Mouse (Mus musculus): ENCODE measurements around the gene Tbc1d22a. TPM values are rescaled to one million over a fixed set of nuclear protein-coding genes. Genes with fewer than 3 reads are reported as not detected.

The Tbc1d22a gene
- total RNA-seq, 1 experiment: 19.2 TPM

DNA sequence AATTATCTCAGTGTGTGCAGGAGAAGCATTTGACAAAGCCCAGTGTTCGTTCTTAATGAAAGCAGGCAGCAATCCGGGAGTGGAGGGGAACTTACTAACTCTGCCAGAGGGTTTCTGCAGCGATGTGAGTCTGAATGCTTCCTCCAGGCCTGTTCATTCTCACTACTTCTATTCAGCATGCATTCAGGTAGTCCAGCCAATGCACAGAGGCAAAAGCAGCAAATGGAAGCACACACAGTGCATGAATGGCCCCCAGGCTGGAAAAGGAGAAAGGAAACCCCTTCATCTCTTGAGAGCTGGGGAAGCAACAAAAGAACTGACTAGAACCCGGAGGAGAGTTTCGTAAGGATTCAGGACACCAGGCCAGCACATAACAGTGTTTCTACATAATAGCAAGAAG lies 169.0 kb downstream of the Tbc1d22a start:
- no peak for DNase-seq (ENCODE audit: low read depth, low spot score)
- peaks cover 0 to 2% of the 10 kb centered on the region in 2 experiments; a peak in 1 of 4 replicates for H3K4me1 ChIP-seq (ENCODE audit: control insufficient read depth in 2 of 2, insufficient read depth in 2 of 2, low read length in 2 of 2, poor library complexity in 1 of 2)
- in situ Hi-C loops (cut with MboI; ENCODE audit: low sequenced_read_pairs in 2 of 2, unreplicated experiment in 2 of 2): no loop called here
- no peak for TF ChIP-seq MAFK (IDR thresholded peaks at IDR 0.05; ENCODE audit: insufficient read depth, low read depth, low read length)
- TF ChIP-seq CHD2 (IDR thresholded peaks at IDR 0.05; ENCODE audit: low read depth, low read length): no peak
- H3K9me3 ChIP-seq (ENCODE audit: control insufficient read depth, insufficient read depth, low read depth, low read length): no peaks in the 10 kb centered on the region
- no peak overlapping the region for H3K27ac ChIP-seq (ENCODE audit: insufficient read depth, low read depth, low read length, poor library complexity, severe bottlenecking)
- H3K9ac ChIP-seq (ENCODE audit: insufficient read depth, low read depth, low read length, poor library complexity, severe bottlenecking): no peak overlapping the region
- no peak overlapping the region for H3K4me3 ChIP-seq (ENCODE audit: insufficient read depth in 1 of 2, low read depth in 1 of 2, low read length in 2 of 2, poor library complexity in 1 of 2, severe bottlenecking in 1 of 2)
- H3K36me3 ChIP-seq (ENCODE audit: control insufficient read depth, insufficient read depth, low read length, poor library complexity, severe bottlenecking): 0 out of 2 replicates have a peak, but pooled peaks cover 2% of the 10 kb centered on the region

GRCm38 (mm10) chr15:86385436-86385835 lies 171.2 kb downstream of the Tbc1d22a start:
- in situ Hi-C loops (cut with MboI; ENCODE audit: low sequenced_read_pairs in 2 of 2, unreplicated experiment in 2 of 2): no loop called here
- no peak for DNase-seq (ENCODE audit: low read depth, low spot score)
- Histone ChIP-seq H3K9ac (ENCODE audit: insufficient read depth, low read depth, low read length, poor library complexity, severe bottlenecking) (no peak overlapping the region), H3K9me3 (ENCODE audit: control insufficient read depth, insufficient read depth, low read depth, low read length) (no peaks in the 10 kb centered on the region), H3K27ac (ENCODE audit: insufficient read depth, low read depth, low read length, poor library complexity, severe bottlenecking) (no peak overlapping the region), H3K4me3 (ENCODE audit: insufficient read depth in 1 of 2, low read depth in 1 of 2, low read length in 2 of 2, poor library complexity in 1 of 2, severe bottlenecking in 1 of 2) (no peak overlapping the region), H3K36me3 (ENCODE audit: control insufficient read depth, insufficient read depth, low read length, poor library complexity, severe bottlenecking) (0 out of 2 replicates have a peak, but pooled peaks cover under 1% of the 10 kb centered on the region), H3K4me1 (ENCODE audit: control insufficient read depth in 2 of 2, insufficient read depth in 2 of 2, low read length in 2 of 2, poor library complexity in 1 of 2) (peaks cover 0 to 1% of the 10 kb centered on the region in 2 experiments; a peak in 1 of 4 replicates)
- TF ChIP-seq MAFK (IDR thresholded peaks at IDR 0.05; ENCODE audit: insufficient read depth, low read depth, low read length) (no peak), HCFC1 (IDR thresholded peaks at IDR 0.05; ENCODE audit: borderline replicate concordance, insufficient read depth, low read length) (no peak), ZC3H11A (IDR thresholded peaks at IDR 0.05; ENCODE audit: borderline replicate concordance, low read depth, low read length) (no peak), CHD2 (IDR thresholded peaks at IDR 0.05; ENCODE audit: low read depth, low read length) (no peak), ZNF384 (IDR thresholded peaks at IDR 0.05; ENCODE audit: low read depth, low read length) (no peak)

DNA sequence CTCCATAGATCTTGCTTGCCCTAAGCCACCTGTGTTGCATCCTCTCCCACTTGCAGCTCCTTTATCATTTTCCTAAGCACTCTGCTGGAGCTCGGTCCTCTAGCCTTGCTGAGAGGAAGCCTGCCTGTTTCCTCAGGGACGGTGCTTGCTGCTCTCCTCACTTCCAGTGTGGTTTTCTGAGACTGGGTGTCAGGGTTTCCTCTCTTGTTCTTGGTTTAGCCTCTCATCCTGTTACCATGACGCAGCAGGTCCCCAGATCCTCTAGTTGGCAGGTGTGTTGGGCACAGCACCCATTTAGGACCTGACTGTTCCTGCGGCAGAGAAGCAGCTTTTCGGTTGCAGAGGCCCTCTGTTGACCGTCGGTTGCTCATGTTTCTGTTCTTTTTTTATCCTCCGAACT lies 172.1 kb downstream of the Tbc1d22a start:
- H3K4me3 ChIP-seq (ENCODE audit: insufficient read depth in 1 of 2, low read depth in 1 of 2, low read length in 2 of 2, poor library complexity in 1 of 2, severe bottlenecking in 1 of 2): no peak overlapping the region
- no peaks in the 10 kb centered on the region for H3K4me1 ChIP-seq (ENCODE audit: control insufficient read depth in 2 of 2, insufficient read depth in 2 of 2, low read length in 2 of 2, poor library complexity in 1 of 2)
- no peak overlapping the region for H3K27ac ChIP-seq (ENCODE audit: insufficient read depth, low read depth, low read length, poor library complexity, severe bottlenecking)
- in situ Hi-C loops (cut with MboI; ENCODE audit: low sequenced_read_pairs in 2 of 2, unreplicated experiment in 2 of 2): no loop called here
- DNase-seq (ENCODE audit: low read depth, low spot score): no peak
- no peaks in the 10 kb centered on the region for H3K9me3 ChIP-seq (ENCODE audit: control insufficient read depth, insufficient read depth, low read depth, low read length)
- H3K9ac ChIP-seq (ENCODE audit: insufficient read depth, low read depth, low read length, poor library complexity, severe bottlenecking): no peak overlapping the region
- no peak for TF ChIP-seq CHD2 (IDR thresholded peaks at IDR 0.05; ENCODE audit: low read depth, low read length)
- TF ChIP-seq HCFC1 (IDR thresholded peaks at IDR 0.05; ENCODE audit: borderline replicate concordance, insufficient read depth, low read length): no peak
- no peak for TF ChIP-seq MAFK (IDR thresholded peaks at IDR 0.05; ENCODE audit: insufficient read depth, low read depth, low read length)
- no peak for TF ChIP-seq ZC3H11A (IDR thresholded peaks at IDR 0.05; ENCODE audit: borderline replicate concordance, low read depth, low read length)
- no peak for TF ChIP-seq ZNF384 (IDR thresholded peaks at IDR 0.05; ENCODE audit: low read depth, low read length)
- H3K36me3 ChIP-seq (ENCODE audit: control insufficient read depth, insufficient read depth, low read length, poor library complexity, severe bottlenecking): no peaks in the 10 kb centered on the region

DNA sequence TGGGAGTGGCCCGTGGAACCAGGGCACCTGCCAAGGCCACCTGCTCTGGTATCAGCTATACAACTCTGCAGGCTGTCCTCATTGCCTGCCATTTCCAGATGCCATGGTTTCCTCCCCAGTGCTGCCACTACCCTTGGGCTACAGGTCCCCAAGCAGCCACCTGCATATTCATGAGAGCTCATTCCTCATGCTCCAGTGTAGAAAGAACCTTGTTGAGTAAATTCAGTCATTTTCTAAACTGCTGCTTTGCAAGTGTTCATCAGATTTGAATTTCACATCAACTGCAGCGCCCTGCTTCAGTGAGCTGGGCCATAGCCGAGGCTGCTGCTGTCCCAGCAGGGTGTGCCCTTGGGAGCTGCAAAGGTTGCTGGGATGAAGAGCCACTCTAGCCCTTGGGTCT lies 174.3 kb downstream of the Tbc1d22a start:
- Histone ChIP-seq H3K4me3 (ENCODE audit: insufficient read depth in 1 of 2, low read depth in 1 of 2, low read length in 2 of 2, poor library complexity in 1 of 2, severe bottlenecking in 1 of 2) (no peak overlapping the region), H3K9ac (ENCODE audit: insufficient read depth, low read depth, low read length, poor library complexity, severe bottlenecking) (no peak overlapping the region), H3K36me3 (ENCODE audit: control insufficient read depth, insufficient read depth, low read length, poor library complexity, severe bottlenecking) (no peaks in the 10 kb centered on the region; the same call in 1 of the 2 replicates), H3K9me3 (ENCODE audit: control insufficient read depth, insufficient read depth, low read depth, low read length) (no peaks in the 10 kb centered on the region), H3K27ac (ENCODE audit: insufficient read depth, low read depth, low read length, poor library complexity, severe bottlenecking) (no peak overlapping the region), H3K4me1 (ENCODE audit: control insufficient read depth in 2 of 2, insufficient read depth in 2 of 2, low read length in 2 of 2, poor library complexity in 1 of 2) (no peaks in the 10 kb centered on the region)
- in situ Hi-C loops (cut with MboI; ENCODE audit: low sequenced_read_pairs in 2 of 2, unreplicated experiment in 2 of 2): no loop called here
- TF ChIP-seq HCFC1 (IDR thresholded peaks at IDR 0.05; ENCODE audit: borderline replicate concordance, insufficient read depth, low read length): no peak
- no peak for TF ChIP-seq ZNF384 (IDR thresholded peaks at IDR 0.05; ENCODE audit: low read depth, low read length)
- TF ChIP-seq CHD2 (IDR thresholded peaks at IDR 0.05; ENCODE audit: low read depth, low read length): no peak
- TF ChIP-seq ZC3H11A (IDR thresholded peaks at IDR 0.05; ENCODE audit: borderline replicate concordance, low read depth, low read length): no peak
- TF ChIP-seq MAFK (IDR thresholded peaks at IDR 0.05; ENCODE audit: insufficient read depth, low read depth, low read length): no peak
- no peak for DNase-seq (ENCODE audit: low read depth, low spot score)

- in situ Hi-C loops (cut with MboI; ENCODE audit: low sequenced_read_pairs in 2 of 2, unreplicated experiment in 2 of 2): no loop called here
- Histone ChIP-seq H3K9me3 (ENCODE audit: control insufficient read depth, insufficient read depth, low read depth, low read length) (no peaks in the 10 kb centered on the region), H3K4me1 (ENCODE audit: control insufficient read depth in 2 of 2, insufficient read depth in 2 of 2, low read length in 2 of 2, poor library complexity in 1 of 2) (no peaks in the 10 kb centered on the region), H3K9ac (ENCODE audit: insufficient read depth, low read depth, low read length, poor library complexity, severe bottlenecking) (no peak overlapping the region), H3K27ac (ENCODE audit: insufficient read depth, low read depth, low read length, poor library complexity, severe bottlenecking) (no peak overlapping the region), H3K36me3 (ENCODE audit: control insufficient read depth, insufficient read depth, low read length, poor library complexity, severe bottlenecking) (no peaks in the 10 kb centered on the region), H3K4me3 (ENCODE audit: insufficient read depth in 1 of 2, low read depth in 1 of 2, low read length in 2 of 2, poor library complexity in 1 of 2, severe bottlenecking in 1 of 2) (no peak overlapping the region)
- TF ChIP-seq CHD2 (IDR thresholded peaks at IDR 0.05; ENCODE audit: low read depth, low read length): no peak
- TF ChIP-seq ZNF384 (IDR thresholded peaks at IDR 0.05; ENCODE audit: low read depth, low read length): no peak
- TF ChIP-seq ZC3H11A (IDR thresholded peaks at IDR 0.05; ENCODE audit: borderline replicate concordance, low read depth, low read length): no peak
- no peak for TF ChIP-seq MAFK (IDR thresholded peaks at IDR 0.05; ENCODE audit: insufficient read depth, low read depth, low read length)
- TF ChIP-seq HCFC1 (IDR thresholded peaks at IDR 0.05; ENCODE audit: borderline replicate concordance, insufficient read depth, low read length): no peak
- no peak for DNase-seq (ENCODE audit: low read depth, low spot score)
Measured at GRCm38 (mm10) chr15:86404866-86405265, 190.6 kb downstream of the Tbc1d22a start.

Data from ES-E14 (cell line).